Mouse (Mus musculus) bone marrow, adult 2 months (tissue): ENCODE results near the gene Prnp. TPM values are rescaled to one million over a fixed set of nuclear protein-coding genes. Genes with fewer than 3 reads are reported as not detected.

Experiments
- H3K27ac ChIP-seq: fragments of 200-500 bp; 2 replicates; pipeline ENCODE4 v1.5.1; 2012; ENCODE audit warnings: low read depth, mild to moderate bottlenecking, control low read depth, inconsistent platforms, low read length; ENCODE audit not compliant: control insufficient read depth, poor library complexity, insufficient read depth
- H3K4me1 ChIP-seq: fragments of 200-500 bp; 2 replicates; pipeline ENCODE4 v1.6.1; 2011; ENCODE audit warnings: low read length; ENCODE audit not compliant: control insufficient read depth, insufficient read depth
- H3K4me3 ChIP-seq: fragments of 200-500 bp; replicated peaks from 2 replicates; pipeline ENCODE3; 2011; ENCODE audit warnings: mild to moderate bottlenecking, low read depth, low read length, control low read depth; ENCODE audit not compliant: control insufficient read depth
- CTCF ChIP-seq: fragments of 200-500 bp; IDR thresholded peaks from 2 replicates; pipeline ENCODE4 v1.5.1; 2011; ENCODE audit warnings: low read length, control low read depth; ENCODE audit not compliant: control insufficient read depth, insufficient read depth
- POLR2A ChIP-seq: fragments of 200-500 bp; IDR thresholded peaks from 2 replicates; pipeline ENCODE4 v1.6.1; 2011; ENCODE audit warnings: low read depth, mild to moderate bottlenecking, control low read depth, low read length, borderline replicate concordance; ENCODE audit not compliant: control insufficient read depth
- WGBS: fragments of 180-500 bp; shearing (Covaris S2); methylation state at CpG from one replicate; pipeline ENCODE4 v1.1.7; 2018; 5-methylcytosine and 5-hydroxymethylcytosine counted together
- polyA plus RNA-seq: library from polyadenylated mRNA; stranded (reverse); fragments of >200 nt; gene quantifications from 2 replicates; pipeline ENCODE4 v1.2.4, GENCODE M21; 2011; ENCODE audit warnings: low replicate concordance; ENCODE audit not compliant: missing spikeins, insufficient read depth, insufficient read length

Gene Prnp
- polyA plus RNA-seq, result 19.7 and 26.4 TPM in 2 replicates

GRCm38 (mm10) chr2:131909683-131910572 is at the start of gene Prnp, which contains the start of gene Prn:
Gene Prnp, plus strand, starts transcription at chr2:131909928.
Gene Prn, plus strand, starts transcription at chr2:131909957.
- no peaks in the 10 kb centered on the region; the same call in 1 of the 2 replicates for H3K4me1 ChIP-seq
- peak within 1 kb of the TSS; percentile 79 for H3K27ac ChIP-seq
- TF ChIP-seq CTCF (no peak), POLR2A (peak; percentile 97)
- H3K4me3 ChIP-seq, result peak within 1 kb of the TSS; percentile 95
- 5% methylated on average over 52 of the region's 52 CpGs for WGBS

DNA sequence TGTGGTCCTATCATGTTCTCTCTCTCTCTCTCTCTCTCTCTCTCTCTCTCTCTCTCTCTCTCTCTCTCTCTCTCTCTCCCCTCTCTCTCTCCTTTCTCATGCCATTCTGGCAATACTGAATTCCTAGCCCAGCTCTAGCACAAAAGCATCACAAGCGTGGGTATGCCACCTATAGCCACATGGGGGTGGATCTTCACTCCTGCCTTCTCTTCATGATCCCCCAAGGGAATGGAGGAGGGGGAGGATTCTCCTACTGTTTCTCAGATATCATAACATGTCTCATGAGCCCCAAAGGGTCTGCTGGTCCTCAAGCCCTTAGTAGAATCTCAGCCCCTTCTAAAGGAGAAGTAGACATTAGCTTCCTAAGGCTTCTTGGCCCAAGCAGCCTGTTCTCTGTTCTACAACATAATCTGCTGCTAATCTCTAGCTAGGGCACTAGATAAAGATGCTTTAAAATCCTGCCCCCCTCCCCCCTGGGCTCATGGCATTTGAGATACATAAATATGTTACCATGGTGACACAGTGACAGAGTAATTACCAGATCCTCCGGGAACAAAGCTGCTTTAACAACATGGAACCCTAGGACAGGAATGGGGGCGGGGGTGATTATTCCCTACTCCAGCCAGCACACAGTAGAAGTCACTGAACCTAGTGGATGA is 47.0 kb upstream of the Prnp start:
- TF ChIP-seq CTCF, result no peak
- TF ChIP-seq POLR2A, result no peak
- no peak overlapping the region for H3K4me3 ChIP-seq
- 84% methylated on average over 3 of the region's 3 CpGs for WGBS
- H3K27ac ChIP-seq, result no peak overlapping the region
- peaks cover 1% of the 10 kb centered on the region; the same call in 1 of the 2 replicates for H3K4me1 ChIP-seq

DNA sequence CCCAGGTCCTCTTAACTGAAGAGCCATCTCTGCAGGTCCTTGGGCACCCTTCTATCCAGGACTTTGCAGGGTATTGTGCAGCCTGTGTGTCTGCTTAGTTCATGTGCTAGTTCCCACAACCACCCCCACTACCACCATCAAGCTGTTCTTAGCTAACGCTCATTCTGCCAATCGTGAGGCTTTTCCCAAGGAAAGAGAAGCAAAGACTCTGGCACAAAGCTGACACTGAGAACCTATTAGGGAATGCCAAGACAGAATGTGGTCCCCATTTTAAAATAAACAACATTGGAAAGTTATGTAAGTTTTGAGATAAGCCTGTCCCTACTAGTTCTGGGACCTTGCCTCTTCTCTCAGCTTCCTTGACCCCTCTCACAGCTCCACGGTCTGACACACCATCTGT is 46.3 kb upstream of the Prnp start:
- H3K4me1 ChIP-seq, result peaks cover 1% of the 10 kb centered on the region; the same call in 1 of the 2 replicates
- H3K4me3 ChIP-seq, result no peak overlapping the region
- H3K27ac ChIP-seq, result no peak overlapping the region
- 63% methylated on average over 3 of the region's 3 CpGs for WGBS
- TF ChIP-seq POLR2A (no peak), CTCF (no peak)

GRCm38 (mm10) chr2:131864262-131864796 is 45.4 kb upstream of the Prnp start:
- Histone ChIP-seq H3K4me3 (no peak overlapping the region), H3K4me1 (peaks cover 1% of the 10 kb centered on the region; the same call in 1 of the 2 replicates), H3K27ac (no peak overlapping the region; the same call in 1 of the 2 replicates)
- WGBS, result 59% methylated on average over 2 of the region's 2 CpGs
- TF ChIP-seq CTCF, result no peak
- TF ChIP-seq POLR2A, result no peak

GRCm38 (mm10) chr2:131866676-131867075 is 43.1 kb upstream of the Prnp start:
- peaks cover 1% of the 10 kb centered on the region; the same call in 1 of the 2 replicates for H3K4me1 ChIP-seq
- no peak overlapping the region for H3K4me3 ChIP-seq
- TF ChIP-seq POLR2A (no peak), CTCF (no peak)
- no peak overlapping the region for H3K27ac ChIP-seq

DNA sequence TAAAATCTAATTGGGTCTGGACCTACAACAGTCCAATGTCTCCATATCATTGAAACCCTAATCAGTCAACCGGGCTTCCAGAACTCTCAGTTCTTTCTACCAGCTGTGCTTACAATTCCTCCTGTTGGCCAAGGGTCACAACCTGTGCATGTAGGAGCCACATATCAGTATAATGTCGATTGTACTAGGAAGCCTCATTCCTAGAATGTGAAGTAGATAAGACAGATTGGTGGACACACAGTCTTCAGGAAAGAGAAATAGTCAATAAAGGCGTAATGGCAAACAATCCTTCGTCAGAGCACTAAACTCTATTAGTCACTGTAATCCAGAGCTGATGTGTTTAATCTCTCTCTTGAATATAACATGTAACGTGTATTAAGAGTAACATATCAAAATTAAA is 40.7 kb upstream of the Prnp start:
- Histone ChIP-seq H3K27ac (no peak overlapping the region), H3K4me1 (peaks cover 1% of the 10 kb centered on the region; the same call in 1 of the 2 replicates), H3K4me3 (no peak overlapping the region)
- WGBS, result 83% methylated on average over 5 of the region's 5 CpGs
- TF ChIP-seq CTCF (no peak), POLR2A (no peak)

DNA sequence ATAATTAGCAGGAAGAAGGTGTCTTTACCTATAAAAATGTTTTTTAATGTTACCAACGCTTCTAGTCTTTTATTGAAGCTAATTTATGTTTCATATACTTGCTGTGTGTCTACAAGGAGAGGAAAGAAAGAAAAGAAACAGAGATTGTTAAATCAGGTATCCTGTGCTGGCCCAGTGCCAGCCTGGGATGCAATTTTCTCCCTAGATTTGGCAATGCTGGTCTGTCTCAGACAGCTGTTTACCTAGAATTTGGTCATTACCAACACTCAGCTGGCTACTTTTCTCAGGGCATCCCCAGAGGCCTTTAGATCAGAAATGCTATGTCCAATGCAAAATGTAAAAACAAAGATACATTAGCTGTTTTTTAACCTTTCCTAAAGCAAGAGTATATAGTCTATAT is 36.4 kb upstream of the Prnp start:
- no peak overlapping the region for H3K4me3 ChIP-seq
- 83% methylated on average over 1 of the region's 1 CpGs for WGBS
- H3K27ac ChIP-seq, result no peak overlapping the region
- TF ChIP-seq CTCF, result no peak
- no peak for TF ChIP-seq POLR2A
- H3K4me1 ChIP-seq, result no peaks in the 10 kb centered on the region
